Comparison of ENCODE assay signal across 27 mouse cellular contexts in the genomic region with DNA sequence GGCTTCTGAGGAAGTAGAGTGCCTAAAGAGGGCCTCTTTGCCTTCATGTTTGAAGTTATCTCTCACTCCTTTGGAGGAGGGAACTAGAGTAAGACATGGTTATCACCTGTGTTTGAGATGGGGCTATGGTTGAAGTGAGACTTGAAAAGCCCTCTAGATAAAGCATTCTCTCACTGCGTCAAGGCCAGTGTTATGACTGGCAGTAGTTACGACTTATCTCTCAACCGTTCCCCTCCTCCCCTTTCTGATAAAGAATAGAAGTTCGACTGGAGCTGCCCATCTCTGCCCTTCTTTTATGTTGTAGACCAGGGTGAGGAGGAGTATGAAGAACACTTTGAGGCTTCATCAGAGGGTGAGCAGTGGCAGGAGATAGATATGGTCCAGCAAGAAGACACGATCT. TPM values are rescaled to one million over a fixed set of nuclear protein-coding genes. Genes with fewer than 3 reads are reported as not detected.
DNase-seq lines count a peak whose midpoint lies in the region; ATAC-seq and TF ChIP-seq lines count a peak whose summit lies in the region.
"Had no signal": no experiment of that assay in that cellular context is flagged by ENCODE, and none has a peak within 500 bp of the region (broad histone marks: within the 10 kb centered on the region; RNA-seq: fewer than 3 reads in every experiment).

No protein-coding gene starts in this region.

- no peaks in the 10 kb centered on the region for H3K36me3 ChIP-seq in testis, adult 2 months (ENCODE audit: control insufficient read depth, insufficient read depth, low read length)
- peaks cover 61% of the 10 kb centered on the region for H3K36me3 ChIP-seq in liver, embryonic 15.5 days (replicated peaks)
- H3K36me3 ChIP-seq: embryonic facial prominence, embryonic 15.5 days; forebrain, embryonic 12.5 days; heart, embryonic 13.5 days; hindbrain, embryonic 15.5 days had no signal

- H3K27ac ChIP-seq in testis, adult 2 months (ENCODE audit: control insufficient read depth, insufficient read depth, low read depth, low read length), result no peak overlapping the region
- peak overlapping the region; percentile 67 for H3K27ac ChIP-seq in liver, embryonic 15.5 days (replicated peaks)
- H3K27ac ChIP-seq: embryonic facial prominence, embryonic 15.5 days; forebrain, embryonic 12.5 days; heart, embryonic 13.5 days; hindbrain, embryonic 15.5 days had no signal

- DNase-seq in testis, postnatal 10 days (ENCODE audit: low spot score), result no peak
- DNase-seq in lung, adult 18-20 months, result no peak
- DNase-seq in B cell, adult 2 months, result no peak
- DNase-seq: adrenal gland, postnatal 14 days; cerebellum, adult 2 months; cerebellum, postnatal 10 days; embryo, embryonic 11 days; gastrocnemius, postnatal 14 days; heart, postnatal 36 days had no signal

- peak overlapping the region; percentile 53 for H3K4me3 ChIP-seq in testis, adult 2 months (ENCODE audit: control insufficient read depth, low read depth, low read length)
- H3K4me3 ChIP-seq in liver, embryonic 15.5 days (replicated peaks), result no peak overlapping the region
- H3K4me3 ChIP-seq: embryonic facial prominence, embryonic 15.5 days; forebrain, embryonic 12.5 days; heart, embryonic 13.5 days; hindbrain, embryonic 15.5 days had no signal

- 0 out of 2 replicates have a peak, but pooled peaks have one; percentile 11 for ATAC-seq in erythroid progenitor cell, adult 5-6 weeks (replicated peaks; ENCODE audit: low FRiP score, poor library complexity, severe bottlenecking)
- ATAC-seq in liver, embryonic 15.5 days (ENCODE audit: insufficient read depth), result peak; percentile 76
- ATAC-seq in megakaryocyte-erythroid progenitor cell, adult 5-6 weeks (replicated peaks; ENCODE audit: low FRiP score, low TSS enrichment, poor library complexity, severe bottlenecking), result peak; percentile 72
- no peak for ATAC-seq in CD4-positive, CD25-positive, alpha-beta regulatory T cell, adult 4 months
- ATAC-seq: activated CD4-positive, CD25-positive, alpha-beta regulatory T cell, adult 4 months; forebrain, embryonic 16.5 days; Patski had no signal

- no peaks in the 10 kb centered on the region for H3K9me3 ChIP-seq in liver, embryonic 15.5 days (replicated peaks)
- H3K9me3 ChIP-seq: embryonic facial prominence, embryonic 15.5 days; forebrain, embryonic 12.5 days; heart, embryonic 13.5 days; hindbrain, embryonic 15.5 days had no signal

- WGBS in liver, embryonic 15.5 days (ENCODE audit: insufficient replicate concordance), result 22% methylated on average over 5 of the region's 5 CpGs

- TF ChIP-seq CTCF in testis, adult 2 months (IDR thresholded peaks at IDR 0.05; ENCODE audit: control insufficient read depth, insufficient read depth, insufficient replicate concordance, low read depth, low read length), result no peak

- no peaks in the 10 kb centered on the region for H3K27me3 ChIP-seq in testis, adult 2 months (ENCODE audit: control insufficient read depth, insufficient read depth, low read length)
- H3K27me3 ChIP-seq in liver, embryonic 15.5 days, result no peaks in the 10 kb centered on the region
- H3K27me3 ChIP-seq: embryonic facial prominence, embryonic 15.5 days; forebrain, embryonic 12.5 days; heart, embryonic 13.5 days; hindbrain, embryonic 15.5 days; Patski had no signal

- no peak overlapping the region for H3K9ac ChIP-seq in liver, embryonic 15.5 days
- H3K9ac ChIP-seq: embryonic facial prominence, embryonic 15.5 days; forebrain, embryonic 12.5 days; heart, embryonic 13.5 days; hindbrain, embryonic 15.5 days had no signal

- no peak overlapping the region for H3K4me2 ChIP-seq in liver, embryonic 15.5 days
- H3K4me2 ChIP-seq: embryonic facial prominence, embryonic 15.5 days; forebrain, embryonic 12.5 days; heart, embryonic 13.5 days; hindbrain, embryonic 15.5 days had no signal

- no peak for TF ChIP-seq POLR2A in testis, adult 2 months (IDR thresholded peaks at IDR 0.05; ENCODE audit: control insufficient read depth, low read depth, low read length)

- no peaks in the 10 kb centered on the region; the same call in 1 of the 2 replicates for H3K4me1 ChIP-seq in testis, adult 2 months (ENCODE audit: control insufficient read depth, insufficient read depth, low read length)
- peaks cover 42% of the 10 kb centered on the region for H3K4me1 ChIP-seq in liver, embryonic 15.5 days (replicated peaks)
- H3K4me1 ChIP-seq: embryonic facial prominence, embryonic 15.5 days; forebrain, embryonic 12.5 days; heart, embryonic 13.5 days; hindbrain, embryonic 15.5 days had no signal

RNA-seq across cellular contexts. Expression of gene Llcfc1, which starts 0.7 kb away (rescaled TPM):
- polyA plus RNA-seq in testis, adult 2 months (2012; rRNA removed), result 508 and 690 TPM in 2 replicates
- not detected in 2 replicates for total RNA-seq in erythroid progenitor cell, adult 5-6 weeks (2015; ENCODE audit: low replicate concordance)
- not detected in 2 replicates for total RNA-seq in erythroid progenitor cell, adult 5-6 weeks (2017; ENCODE audit: low replicate concordance)
- 0.12 TPM in 1 of 2 replicates, not detected in the other for polyA plus RNA-seq in liver, embryonic 15.5 days (2015; fragmentation: Nextera tagmentation; extraction: Ambion mirVana)
- not detected in 2 replicates for total RNA-seq in megakaryocyte-erythroid progenitor cell, adult 5-6 weeks (2014; fragmentation: Nextera tagmentation)
- not detected in 2 replicates for total RNA-seq in megakaryocyte-erythroid progenitor cell, adult 5-6 weeks (2017)
- polyA plus RNA-seq in CD4-positive, CD25-positive, alpha-beta regulatory T cell, adult 4 months (2017; shearing (Covaris generic)), result not detected
- total RNA-seq: adrenal gland, adult 18-20 months; adrenal gland, postnatal 14 days; common myeloid progenitor, adult 5-6 weeks; gastrocnemius, postnatal 14 days; heart, postnatal 36 days had no signal
- polyA plus RNA-seq: activated CD4-positive, CD25-positive, alpha-beta regulatory T cell, adult 4 months; cerebellum, adult 2 months; embryonic facial prominence, embryonic 11.5 days; embryonic facial prominence, embryonic 15.5 days; forebrain, embryonic 12.5 days; forebrain, embryonic 16.5 days; frontal cortex, adult 2 months; heart, embryonic 13.5 days; heart, postnatal 0 days; hindbrain, embryonic 11.5 days; hindbrain, embryonic 15.5 days; Patski had no signal

RNA-seq across cellular contexts. Expression of gene Trpv5, which starts 4.3 kb away (rescaled TPM):
- polyA plus RNA-seq in testis, adult 2 months (2012; rRNA removed), result 0.12 and 0.24 TPM in 2 replicates
- total RNA-seq in erythroid progenitor cell, adult 5-6 weeks (2015; ENCODE audit: low replicate concordance), result 1.1 and 4.2 TPM in 2 replicates
- 1.9 and 2.6 TPM in 2 replicates for total RNA-seq in erythroid progenitor cell, adult 5-6 weeks (2017; ENCODE audit: low replicate concordance)
- polyA plus RNA-seq in liver, embryonic 15.5 days (2015; fragmentation: Nextera tagmentation; extraction: Ambion mirVana), result 0.02 and 0.13 TPM in 2 replicates
- 0.82 and 1.5 TPM in 2 replicates for total RNA-seq in megakaryocyte-erythroid progenitor cell, adult 5-6 weeks (2014; fragmentation: Nextera tagmentation)
- total RNA-seq in megakaryocyte-erythroid progenitor cell, adult 5-6 weeks (2017), result 1.0 TPM in 1 of 2 replicates, not detected in the other
- not detected for polyA plus RNA-seq in CD4-positive, CD25-positive, alpha-beta regulatory T cell, adult 4 months (2017; shearing (Covaris generic))
- total RNA-seq: adrenal gland, adult 18-20 months; adrenal gland, postnatal 14 days; common myeloid progenitor, adult 5-6 weeks; gastrocnemius, postnatal 14 days; heart, postnatal 36 days had no signal
- polyA plus RNA-seq: cerebellum, adult 2 months; embryonic facial prominence, embryonic 11.5 days; embryonic facial prominence, embryonic 15.5 days; forebrain, embryonic 12.5 days; forebrain, embryonic 16.5 days; frontal cortex, adult 2 months; heart, embryonic 13.5 days; heart, postnatal 0 days; hindbrain, embryonic 11.5 days; hindbrain, embryonic 15.5 days; Patski had no signal

RNA-seq across cellular contexts. Expression of gene Kel, which starts 19.2 kb away (rescaled TPM):
- polyA plus RNA-seq in testis, adult 2 months (2012; rRNA removed), result 1.2 and 3.4 TPM in 2 replicates
- 2,964 and 2,966 TPM in 2 replicates for total RNA-seq in erythroid progenitor cell, adult 5-6 weeks (2015; ENCODE audit: low replicate concordance)
- total RNA-seq in erythroid progenitor cell, adult 5-6 weeks (2017; ENCODE audit: low replicate concordance), result 871 and 1,033 TPM in 2 replicates
- 299 and 347 TPM in 2 replicates for polyA plus RNA-seq in liver, embryonic 15.5 days (2015; fragmentation: Nextera tagmentation; extraction: Ambion mirVana)
- total RNA-seq in megakaryocyte-erythroid progenitor cell, adult 5-6 weeks (2014; fragmentation: Nextera tagmentation), result 302 and 549 TPM in 2 replicates
- 63.8 and 132 TPM in 2 replicates for total RNA-seq in megakaryocyte-erythroid progenitor cell, adult 5-6 weeks (2017)
- polyA plus RNA-seq in CD4-positive, CD25-positive, alpha-beta regulatory T cell, adult 4 months (2017; shearing (Covaris generic)), result not detected
- total RNA-seq: adrenal gland, adult 18-20 months; gastrocnemius, postnatal 14 days had no signal
- polyA plus RNA-seq: cerebellum, adult 2 months; Patski had no signal

RNA-seq across cellular contexts. Expression of gene Trpv6, which starts 48.7 kb away (rescaled TPM):
- polyA plus RNA-seq in testis, adult 2 months (2012; rRNA removed), result 0.42 and 3.0 TPM in 2 replicates
- not detected in 2 replicates for total RNA-seq in erythroid progenitor cell, adult 5-6 weeks (2015; ENCODE audit: low replicate concordance)
- not detected in 2 replicates for total RNA-seq in erythroid progenitor cell, adult 5-6 weeks (2017; ENCODE audit: low replicate concordance)
- 0.13 and 0.15 TPM in 2 replicates for polyA plus RNA-seq in liver, embryonic 15.5 days (2015; fragmentation: Nextera tagmentation; extraction: Ambion mirVana)
- total RNA-seq in megakaryocyte-erythroid progenitor cell, adult 5-6 weeks (2014; fragmentation: Nextera tagmentation), result not detected in 2 replicates
- not detected in 2 replicates for total RNA-seq in megakaryocyte-erythroid progenitor cell, adult 5-6 weeks (2017)
- under 1 TPM; 0.22 to 0.61 TPM for polyA plus RNA-seq in CD4-positive, CD25-positive, alpha-beta regulatory T cell, adult 4 months (2017; shearing (Covaris generic))
- total RNA-seq: adrenal gland, adult 18-20 months; adrenal gland, postnatal 14 days; common myeloid progenitor, adult 5-6 weeks; gastrocnemius, postnatal 14 days; heart, postnatal 36 days had no signal
- polyA plus RNA-seq: heart, postnatal 0 days had no signal

Comparison
In these comparisons a context has a peak if more than half of its experiments do, and no peak if none do; other contexts are left out.
1. RNA of gene Llcfc1, which starts 0.7 kb away (polyA plus RNA-seq): 508 to 690 TPM in testis, adult 2 months; not detected in CD4-positive, CD25-positive, alpha-beta regulatory T cell, adult 4 months and 0.12 TPM in liver, embryonic 15.5 days; every median in the first group is over 100 times any median in the second.
2. RNA of gene Kel, which starts 19.2 kb away (polyA plus RNA-seq): 299 to 347 TPM in liver, embryonic 15.5 days; 1.2 to 3.4 TPM in testis, adult 2 months and not detected in CD4-positive, CD25-positive, alpha-beta regulatory T cell, adult 4 months; every median in the first group is over 10 times any median in the second.